Mouse (Mus musculus) T-helper 2 cell (primary cell): Measurements from ENCODE around the gene Palm2.

ENCODE experiments used
- in situ Hi-C: fragments of 300-600 bp; cut with MboI, MseI; formaldehyde crosslinking; loops from one replicate; pipeline ENCODE4 v1.15.1; 2025; ENCODE audit warnings: high pct_unique_total_duplicates

Gene Palm2

GRCm38 (mm10) chr4:57750651-57751050 is 316.6 kb downstream of the Palm2 start:
- in situ Hi-C loops: no loop called here

DNA sequence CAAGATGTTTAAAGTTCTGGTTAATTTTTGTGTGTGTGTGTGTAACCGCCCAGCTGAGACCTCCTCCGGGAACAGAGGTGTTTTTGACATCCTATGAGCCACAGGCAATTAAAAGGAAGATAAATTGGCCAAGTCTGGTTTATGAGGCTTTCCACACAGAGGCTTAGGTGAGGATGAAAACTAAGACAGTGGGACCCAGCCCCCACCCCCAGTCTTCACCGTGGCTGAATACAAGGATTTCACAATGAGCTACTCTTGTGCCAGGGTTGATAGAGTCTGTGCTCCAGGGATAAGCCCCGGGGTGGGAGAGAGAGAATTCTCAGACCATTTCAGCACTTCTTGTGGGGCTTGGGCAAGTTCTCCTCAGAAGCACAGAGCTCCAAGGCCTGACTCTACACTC is 317.0 kb downstream of the Palm2 start:
- in situ Hi-C loops: no loop called here

DNA sequence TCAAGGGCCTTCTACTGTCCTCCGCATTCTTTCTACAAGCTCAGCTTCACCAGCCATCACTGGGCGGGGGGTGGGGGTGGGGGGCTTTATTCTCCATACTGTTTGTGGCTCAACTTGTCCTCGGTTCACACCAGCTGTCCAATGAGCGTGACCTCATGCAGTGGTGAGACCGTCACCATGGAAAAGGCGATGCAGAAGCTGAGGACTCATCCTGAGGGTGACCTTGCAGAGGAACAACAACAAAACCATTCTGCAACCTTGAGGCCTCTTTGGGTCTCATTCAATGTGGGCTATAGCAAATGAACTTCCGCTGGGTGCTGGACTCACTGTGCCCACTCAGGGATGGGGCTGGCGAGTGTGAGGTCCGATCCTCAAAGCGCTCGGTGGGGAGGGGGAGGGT is 317.5 kb downstream of the Palm2 start:
- in situ Hi-C loops: no loop called here

DNA sequence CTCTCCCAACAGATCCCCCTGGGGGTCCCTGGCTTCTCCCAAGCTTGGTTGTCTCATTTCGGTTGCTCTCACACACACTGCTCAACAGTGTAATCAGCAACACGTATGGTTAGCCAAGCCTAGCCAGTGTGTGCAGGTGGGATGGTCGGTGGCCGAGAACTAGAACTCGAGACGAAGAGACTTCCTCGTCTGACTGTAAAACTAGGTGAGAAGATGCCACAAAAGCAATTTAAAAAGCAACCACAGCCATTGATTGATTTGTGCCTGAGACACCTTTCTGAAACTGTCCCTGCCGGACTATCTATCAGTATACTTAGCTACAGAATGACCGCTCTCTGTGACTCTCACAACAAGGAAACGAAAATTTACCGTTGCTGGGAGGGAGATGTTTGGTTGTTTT is 321.0 kb downstream of the Palm2 start:
- in situ Hi-C loops: no loop called here

DNA sequence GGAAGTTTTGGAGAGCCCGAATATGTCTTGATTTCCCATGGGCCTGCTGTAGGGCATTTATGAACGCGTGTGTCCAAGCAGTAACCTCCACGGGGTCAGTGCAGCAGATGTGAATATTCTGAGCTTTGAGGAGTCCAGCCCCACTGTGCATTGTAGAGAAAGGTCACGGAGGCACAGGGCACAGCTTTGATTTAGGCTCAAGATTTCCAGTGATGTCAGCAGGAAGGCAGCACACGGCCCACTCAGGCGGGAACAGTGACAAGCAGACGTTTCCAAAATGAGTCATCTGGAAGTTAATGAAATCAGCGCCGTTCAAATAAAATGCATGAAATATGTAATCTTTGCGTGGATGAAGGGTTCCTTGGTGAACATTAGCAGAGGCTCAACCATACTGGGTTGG is 323.9 kb downstream of the Palm2 start:
- in situ Hi-C loops: no loop called here
